Mouse (Mus musculus): ENCODE results near the gene Stom.

- TF ChIP-seq CTCF (IDR thresholded peaks at IDR 0.05; ENCODE audit: control insufficient read depth, insufficient read depth, insufficient read length) (no peak), MYOD1 (IDR thresholded peaks at IDR 0.05; ENCODE audit: control insufficient read depth, insufficient read length, low read depth) (no peak), USF1 (IDR thresholded peaks at IDR 0.05; ENCODE audit: low read depth) (no peak), CEBPB (IDR thresholded peaks at IDR 0.05; ENCODE audit: low read depth) (no peak), MAX (IDR thresholded peaks at IDR 0.05) (no peak), MYOG (IDR thresholded peaks at IDR 0.05; ENCODE audit: control insufficient read depth, extremely low read depth, insufficient read length) (no peak), FOSL1 (IDR thresholded peaks at IDR 0.05; ENCODE audit: insufficient read depth, low read length, poor library complexity, severe bottlenecking) (no peak)
These were observed 59.1 kb downstream of the Stom start for GRCm38 (mm10) chr2:35277686-35278085.
